Mouse (Mus musculus) layer of hippocampus, adult 9-11 months (tissue): ENCODE data around the gene Tesc.

Source experiments
- DNase-seq: peaks from one replicate; pipeline ENCODE4 v3.0.0; 2022

Gene Tesc

DNA sequence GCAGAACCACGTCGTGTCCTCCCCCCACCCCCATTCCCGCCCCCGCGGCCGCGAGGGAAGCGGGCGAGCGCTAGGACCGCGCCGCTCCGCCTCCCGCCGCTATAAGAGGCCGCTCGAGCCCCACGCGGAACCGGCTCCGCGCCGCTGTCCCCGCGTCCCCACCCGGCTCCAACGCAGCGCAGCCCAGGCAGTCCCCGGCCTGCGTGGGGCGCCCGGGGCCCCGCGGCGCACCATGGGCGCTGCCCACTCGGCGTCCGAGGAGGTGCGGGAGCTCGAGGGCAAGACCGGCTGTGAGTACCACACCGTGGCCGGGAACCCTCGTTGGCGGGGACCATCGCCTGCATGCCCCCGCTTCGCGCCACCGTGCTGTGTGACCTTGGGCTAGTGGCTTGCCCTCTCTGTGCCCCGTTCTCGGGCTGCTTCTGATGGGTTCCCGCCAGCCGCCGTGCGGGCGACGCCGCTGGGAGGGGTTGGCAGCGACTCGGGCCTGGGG lies at the start of gene Tesc:
Gene Tesc (plus strand): TSS at position 46 of the 493 bp plus-strand sequence.
- DNase-seq, result no peak

DNA sequence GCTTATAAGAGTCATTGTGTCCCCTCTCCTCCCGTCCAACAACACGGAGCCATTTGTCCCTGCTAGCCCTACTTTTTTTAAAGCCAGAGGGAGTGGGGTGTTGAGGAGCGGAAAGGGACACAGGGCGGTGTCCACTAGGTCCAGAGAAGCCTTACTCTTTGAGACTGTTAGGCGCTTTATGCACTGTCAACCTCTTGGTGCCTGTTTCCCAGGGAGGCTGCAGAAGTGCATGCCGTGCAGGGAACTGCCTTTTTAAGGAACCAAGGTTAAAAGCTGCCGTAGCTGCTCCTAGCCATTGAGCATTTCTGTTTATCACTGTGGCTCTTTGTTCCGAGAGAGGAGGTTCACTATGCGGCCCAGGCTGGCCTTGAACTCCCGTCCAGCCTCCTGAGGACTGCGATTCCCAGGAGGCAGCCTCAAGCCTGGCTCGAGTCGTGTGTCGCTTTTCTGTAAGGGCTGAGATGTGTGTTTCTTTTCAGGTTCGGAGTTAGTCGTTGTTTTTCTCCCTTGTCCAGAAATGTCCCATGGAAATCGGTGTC lies 49.3 kb upstream of the Tesc start:
- DNase-seq, result no peak

DNA sequence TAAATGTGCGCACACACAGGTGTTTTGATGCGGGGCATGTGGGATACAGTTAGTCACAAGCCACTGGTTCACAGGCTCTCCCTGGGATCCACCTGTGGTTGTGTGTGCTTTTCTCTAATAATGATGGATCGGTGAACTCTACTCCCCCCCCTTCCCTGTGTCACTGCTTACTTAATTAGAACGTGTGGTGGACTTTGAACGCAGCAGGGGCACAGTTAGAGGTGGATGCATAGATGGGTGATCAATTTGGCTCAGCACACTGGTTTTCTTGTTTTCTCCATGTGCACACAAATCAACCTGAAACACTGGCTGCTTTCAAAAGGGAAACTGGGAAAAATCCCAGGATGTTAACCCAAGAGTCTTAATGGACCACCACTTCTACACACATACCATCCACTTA lies 48.5 kb upstream of the Tesc start:
- no peak for DNase-seq

DNA sequence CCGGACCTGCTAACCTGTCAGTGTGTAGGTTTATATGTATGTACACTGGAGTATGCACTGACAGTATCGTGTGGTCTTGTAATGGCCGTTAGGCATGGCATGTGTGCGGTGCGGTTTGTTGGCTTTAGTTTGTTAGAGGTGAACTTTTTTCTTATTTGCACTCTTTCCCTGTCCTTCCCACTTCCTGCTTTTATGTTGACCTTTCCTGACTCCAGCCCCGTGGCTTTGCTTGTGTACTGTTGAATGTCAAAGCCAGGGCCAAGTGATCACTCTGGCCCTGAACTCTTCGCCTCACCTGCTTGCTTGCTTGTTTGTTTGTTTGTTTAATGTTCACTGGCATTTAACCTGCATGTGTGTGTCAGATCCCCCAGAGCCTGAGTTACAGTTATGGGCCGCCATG lies 46.6 kb upstream of the Tesc start:
- no peak for DNase-seq

DNA sequence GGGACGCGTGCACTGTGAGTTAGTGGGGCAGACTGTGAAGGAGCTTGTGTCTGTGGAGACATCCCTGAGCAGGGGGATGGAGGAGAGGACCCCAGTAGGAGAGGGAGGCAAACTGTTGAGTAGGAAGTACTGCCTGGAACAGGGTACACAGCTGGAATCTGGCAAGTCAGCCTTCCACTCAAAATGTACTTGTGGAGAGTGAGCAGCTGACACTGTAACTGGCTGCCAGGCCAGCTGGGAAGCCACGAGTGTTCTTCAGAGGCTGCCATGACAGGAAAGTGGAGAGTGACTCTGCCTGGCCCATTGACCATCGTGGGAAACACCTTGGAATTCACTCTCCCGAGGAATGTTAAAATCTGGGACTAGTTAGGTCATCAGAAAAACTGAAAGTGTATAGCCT lies 45.6 kb upstream of the Tesc start:
- DNase-seq, result no peak

DNA sequence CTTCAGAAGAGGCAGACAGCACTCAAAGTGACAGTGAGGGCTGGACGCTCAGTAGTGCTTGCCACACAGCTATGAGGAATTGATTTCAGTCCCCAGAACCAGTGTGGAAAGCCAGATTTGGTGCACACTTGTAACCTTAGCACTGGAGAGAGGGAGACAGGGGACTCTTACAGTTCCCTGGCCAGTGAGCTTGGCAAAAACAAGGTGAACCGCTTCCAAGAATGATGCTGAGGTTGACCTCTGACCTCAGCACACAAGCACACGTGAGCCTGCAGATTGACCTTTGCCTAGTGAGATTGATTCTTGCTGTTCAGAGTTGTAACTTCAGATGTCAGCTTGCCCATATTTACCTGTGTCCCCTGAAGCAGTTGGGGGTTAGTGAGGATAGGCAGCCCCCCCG lies 41.2 kb upstream of the Tesc start:
- no peak for DNase-seq

DNA sequence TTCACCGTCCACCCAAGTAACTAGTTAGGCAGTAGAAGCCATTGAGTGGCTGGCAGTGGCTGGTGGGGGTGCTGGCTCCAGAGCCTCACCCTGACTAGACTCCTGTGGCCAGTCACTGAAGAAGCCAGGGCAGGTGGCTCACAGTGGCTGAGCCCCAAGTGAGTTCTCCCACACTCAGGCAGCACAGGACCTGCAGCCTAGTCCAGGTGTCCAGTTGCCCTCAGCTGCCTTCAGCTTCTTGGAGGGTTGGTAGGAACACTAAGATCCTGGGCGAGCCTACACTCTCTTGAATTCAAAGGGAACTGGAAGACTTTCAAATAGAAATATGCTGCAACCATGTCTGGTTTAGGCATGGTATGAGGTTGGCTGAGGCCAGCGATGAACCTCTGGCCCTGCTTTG lies 39.7 kb upstream of the Tesc start:
- DNase-seq, result no peak

DNA sequence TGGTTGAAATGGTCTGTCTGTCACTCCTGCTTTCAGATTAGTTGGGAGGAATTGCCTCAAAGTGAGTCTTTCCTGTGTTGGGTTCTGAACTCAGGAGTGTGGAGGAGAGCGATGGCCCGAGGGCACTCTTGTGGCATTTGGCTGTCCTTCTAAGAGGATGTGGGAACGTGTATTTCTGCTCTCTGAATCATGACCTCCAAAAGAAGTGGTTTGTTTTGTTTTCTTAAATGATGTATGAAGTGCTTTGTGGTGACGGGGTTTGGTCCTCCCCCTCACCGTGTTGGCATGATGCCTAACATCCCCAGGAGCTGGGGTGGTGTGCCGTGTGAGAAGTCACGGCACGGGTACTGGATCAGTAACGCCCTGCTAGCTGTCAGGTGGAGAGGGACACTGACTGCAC lies 39.2 kb upstream of the Tesc start:
- DNase-seq, result no peak

DNA sequence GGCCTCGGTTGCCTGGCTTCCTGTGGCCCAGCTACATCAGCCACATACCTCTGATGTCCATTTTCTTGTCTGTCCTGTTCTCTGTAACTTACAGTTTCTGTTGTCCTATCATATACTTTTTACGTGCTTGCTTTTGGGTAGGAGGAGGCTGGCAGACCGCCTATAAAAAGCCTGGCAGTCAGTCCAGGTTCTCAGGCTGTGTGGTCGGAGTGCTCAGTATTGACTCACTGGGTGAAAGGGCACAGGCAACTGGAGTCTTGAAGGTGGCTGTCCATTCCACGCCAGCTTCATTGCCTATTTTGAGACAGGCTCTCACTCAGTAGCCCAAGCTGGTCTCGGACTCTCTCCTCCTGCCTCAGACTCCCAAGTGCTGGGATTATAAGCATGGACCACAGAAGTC lies 37.8 kb upstream of the Tesc start:
- DNase-seq, result no peak

DNA sequence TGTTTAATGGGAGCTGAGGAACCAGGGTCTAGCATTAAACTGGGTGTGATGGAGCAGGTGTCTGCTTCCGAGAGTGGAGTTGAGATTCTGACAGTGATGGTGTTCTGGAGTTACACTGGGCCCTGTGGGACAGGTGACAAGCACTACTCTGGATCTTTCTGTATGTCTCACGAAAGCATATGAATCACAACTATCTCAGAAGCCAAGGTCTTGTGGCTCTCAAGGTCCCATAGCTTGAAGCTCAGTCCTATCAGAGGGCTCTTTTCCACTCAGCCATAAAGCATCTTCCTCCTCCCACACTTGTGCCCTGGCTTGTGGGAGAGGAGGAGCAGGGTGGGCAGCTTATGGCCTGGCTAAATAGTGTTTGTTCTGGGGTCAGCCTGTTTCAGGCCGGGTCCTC lies 36.6 kb upstream of the Tesc start:
- no peak for DNase-seq

DNA sequence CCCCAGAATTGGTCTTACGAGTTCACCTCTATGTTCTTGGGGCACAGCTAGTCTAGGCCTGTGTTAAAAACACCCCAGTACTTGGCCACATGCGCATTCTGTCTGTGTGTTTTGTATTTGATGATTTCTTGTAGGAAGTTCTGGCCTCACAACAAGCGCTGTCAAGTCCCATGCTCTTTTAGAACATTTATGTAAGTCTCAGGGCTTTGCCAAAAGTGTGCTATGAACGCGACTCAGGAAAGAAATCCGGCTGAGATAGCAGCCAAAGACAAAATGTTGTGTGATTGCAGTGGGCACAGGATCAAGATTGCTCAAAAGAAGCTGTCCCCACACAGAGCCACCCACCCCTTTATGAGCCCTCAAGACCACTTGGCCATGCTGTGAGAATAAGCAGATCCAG lies 34.0 kb upstream of the Tesc start:
- DNase-seq, result peak; percentile 57

DNA sequence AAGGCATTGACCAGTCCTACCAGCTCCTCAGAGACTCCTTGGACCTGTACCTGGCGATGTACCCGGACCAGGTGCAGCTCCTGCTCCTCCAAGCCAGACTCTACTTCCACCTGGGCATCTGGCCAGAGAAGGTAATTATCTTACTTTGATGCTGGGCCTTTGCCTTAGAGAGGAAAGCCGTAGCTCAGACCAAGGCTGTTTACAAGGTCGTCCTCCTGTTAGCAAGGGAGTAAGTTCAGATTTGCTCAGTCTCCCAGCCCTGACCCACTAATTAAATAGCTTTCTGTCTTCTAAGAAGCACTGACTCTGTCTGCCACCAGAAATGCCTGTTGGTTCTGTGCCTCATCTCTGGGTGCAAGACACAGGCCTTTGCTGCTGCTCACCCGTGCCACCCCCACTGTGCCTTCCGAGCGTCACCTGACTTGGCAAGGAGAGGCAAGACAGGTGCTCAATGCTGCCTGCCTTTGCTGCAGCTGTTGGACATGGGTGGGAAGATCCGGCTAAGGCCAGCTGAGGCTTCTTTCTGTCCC lies 32.1 kb upstream of the Tesc start:
- DNase-seq, result no peak

DNA sequence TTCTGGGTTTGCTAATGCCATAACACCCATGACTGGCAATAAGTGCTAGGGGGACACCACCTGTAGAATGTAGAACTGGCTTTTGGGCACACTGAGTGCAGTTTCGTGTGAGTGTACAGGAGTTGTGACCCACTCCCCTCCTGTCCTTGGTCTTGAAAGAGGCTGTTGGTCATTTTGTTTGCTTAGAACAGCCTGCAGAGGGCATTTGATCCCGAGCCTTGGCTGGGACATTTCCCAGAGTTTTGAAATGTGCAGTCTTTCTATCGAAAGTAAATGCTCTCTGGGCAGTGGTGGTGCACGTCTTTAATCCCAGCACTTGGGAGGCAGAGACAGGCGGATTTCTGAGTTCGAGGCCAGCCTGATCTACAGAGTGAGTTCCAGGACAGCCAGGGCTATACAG lies 31.6 kb upstream of the Tesc start:
- DNase-seq, result no peak

DNA sequence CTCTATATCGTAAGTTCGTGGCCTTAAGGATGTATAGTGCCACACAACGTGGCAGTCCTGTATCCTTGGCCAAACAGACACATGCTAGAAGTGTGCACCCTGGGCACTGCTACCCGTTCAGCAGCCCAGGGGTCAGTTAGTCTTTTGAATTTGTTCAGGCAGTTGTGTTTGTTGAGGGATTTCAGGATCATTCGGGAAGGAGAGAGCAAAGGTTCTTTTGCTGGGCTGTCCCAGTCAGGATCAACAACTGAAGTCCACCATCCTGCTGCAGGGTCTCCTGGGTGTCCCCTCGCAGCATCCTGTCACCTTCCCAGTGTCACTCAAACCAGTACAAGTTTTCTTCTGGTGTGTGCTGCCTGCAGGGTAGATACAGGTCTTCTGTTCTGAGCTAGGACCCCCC lies 31.0 kb upstream of the Tesc start:
- DNase-seq, result no peak

DNA sequence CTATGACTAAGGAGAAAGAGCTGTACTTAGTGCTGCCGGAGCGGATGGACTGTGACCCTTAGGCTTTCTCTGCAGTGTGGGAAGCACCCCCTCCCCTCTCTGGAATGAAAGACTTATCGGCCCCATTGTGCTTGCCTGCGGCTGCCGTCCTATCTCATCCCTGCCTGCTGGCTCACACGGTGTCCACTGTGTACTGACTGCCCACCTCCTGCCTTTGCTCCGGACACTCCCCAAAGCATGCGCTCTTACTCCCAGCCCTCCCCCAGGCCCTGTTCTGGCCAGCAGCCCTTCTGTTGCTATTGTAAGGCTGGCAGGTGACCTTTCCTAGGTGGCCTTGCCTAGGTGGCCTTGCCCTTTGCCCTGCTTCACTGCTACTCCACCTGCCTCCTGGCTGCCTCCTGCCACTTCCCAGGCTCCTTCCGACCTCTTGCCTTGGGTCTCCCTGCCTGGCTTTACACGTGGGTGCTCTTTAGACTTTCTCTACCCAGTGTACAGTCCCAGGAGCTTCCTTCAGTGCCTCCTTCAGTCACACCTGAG lies 30.0 kb upstream of the Tesc start:
- no peak for DNase-seq

DNA sequence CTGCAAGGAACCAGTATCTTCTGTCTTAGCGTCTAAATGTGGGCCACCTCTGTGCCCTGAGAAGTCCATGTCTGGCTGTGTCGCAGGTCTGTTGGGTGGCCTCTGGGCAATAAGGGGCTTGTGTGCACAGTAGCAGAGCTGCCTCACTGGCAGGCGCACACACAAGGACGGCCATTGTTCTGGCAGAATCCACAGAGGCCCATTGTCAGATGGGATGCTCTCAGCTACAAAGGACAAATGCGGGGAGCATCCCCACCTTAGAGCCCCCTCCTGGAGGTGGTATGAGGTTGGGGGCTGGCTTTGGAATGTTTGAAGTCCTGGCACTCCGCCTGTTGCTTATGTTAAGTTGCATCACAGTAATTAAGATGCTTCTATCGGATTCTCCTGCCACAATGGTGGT lies 28.5 kb upstream of the Tesc start:
- peak; percentile 75 for DNase-seq

DNA sequence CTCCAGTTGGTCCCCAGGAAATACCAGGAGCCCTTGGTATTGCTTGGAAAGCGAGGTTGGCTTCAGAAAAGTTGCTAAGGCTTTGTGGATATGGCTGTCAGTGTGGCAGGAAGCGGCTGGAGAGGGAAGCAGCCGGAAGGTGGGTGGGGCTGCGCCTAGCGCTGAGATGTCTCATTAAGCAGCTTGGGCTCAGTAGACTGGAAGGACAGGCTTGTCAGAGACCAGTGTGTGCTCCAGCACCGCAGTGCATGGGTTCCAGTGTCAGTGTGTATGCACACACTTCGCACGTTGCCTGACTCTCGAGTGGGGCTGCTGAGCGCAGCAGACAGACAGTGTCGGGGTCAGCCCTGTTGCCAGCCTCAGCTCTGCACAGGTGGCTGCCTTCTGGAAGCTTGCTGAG lies 28.0 kb upstream of the Tesc start:
- DNase-seq, result peak; percentile 67

DNA sequence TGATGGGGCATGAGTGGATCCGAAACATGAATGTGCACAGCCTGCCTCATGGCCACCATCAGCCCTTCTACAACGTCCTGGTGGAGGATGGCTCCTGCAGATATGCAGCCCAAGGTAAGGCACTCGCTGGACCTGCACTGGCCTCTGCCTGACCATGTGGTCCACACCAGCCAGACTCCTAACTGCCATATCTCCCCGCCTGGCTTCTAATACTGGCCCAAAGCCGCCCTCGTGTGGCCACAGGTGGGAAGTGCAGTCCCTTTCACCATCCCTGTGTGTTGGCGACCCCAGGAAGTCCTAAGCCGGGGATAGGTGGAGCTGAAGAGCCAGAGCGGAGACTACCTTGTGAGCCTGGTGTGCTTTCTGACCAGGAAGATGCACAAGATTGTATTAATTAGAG lies 25.5 kb upstream of the Tesc start:
- DNase-seq, result peak; percentile 60

DNA sequence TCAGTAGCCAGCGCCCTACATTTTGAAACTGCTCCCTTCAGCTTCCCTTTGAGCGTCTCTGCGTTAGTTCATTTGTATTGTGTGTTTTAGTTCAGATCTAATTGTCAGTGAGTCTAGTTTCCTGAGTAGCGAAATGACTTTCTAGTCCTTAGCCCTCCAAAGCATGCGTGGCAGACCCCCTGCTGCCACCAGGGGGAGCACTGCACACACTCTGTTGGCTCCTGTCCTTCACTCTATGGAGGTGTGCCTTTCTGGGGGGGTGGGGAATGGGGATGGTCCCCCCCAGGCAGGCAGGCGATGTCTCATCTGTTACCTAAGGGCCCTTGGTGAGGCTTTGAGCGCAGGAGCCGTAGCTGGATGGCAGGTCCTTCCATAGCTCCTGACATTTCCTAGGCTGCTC lies 22.9 kb upstream of the Tesc start:
- DNase-seq, result peak; percentile 57

DNA sequence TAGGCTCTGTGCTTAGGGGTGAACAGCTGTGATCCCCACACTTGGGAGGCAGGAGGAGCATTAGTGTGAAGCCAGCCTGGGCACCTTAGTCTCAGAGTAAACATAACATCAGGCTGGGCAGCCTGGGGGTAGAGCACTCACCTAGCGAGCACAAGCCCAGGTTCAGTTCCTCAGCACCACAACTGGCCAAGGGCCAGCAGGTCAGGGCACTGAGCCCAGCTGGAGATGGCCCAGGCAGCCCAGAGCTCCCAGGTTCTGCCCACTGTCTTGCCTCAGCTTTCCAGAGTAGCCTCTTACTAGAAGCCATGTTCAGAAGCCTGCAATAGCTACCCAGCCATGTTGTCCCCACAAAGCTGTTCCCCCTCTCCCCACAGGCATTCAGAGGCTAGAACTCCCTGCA lies 21.8 kb upstream of the Tesc start:
- no peak for DNase-seq

DNA sequence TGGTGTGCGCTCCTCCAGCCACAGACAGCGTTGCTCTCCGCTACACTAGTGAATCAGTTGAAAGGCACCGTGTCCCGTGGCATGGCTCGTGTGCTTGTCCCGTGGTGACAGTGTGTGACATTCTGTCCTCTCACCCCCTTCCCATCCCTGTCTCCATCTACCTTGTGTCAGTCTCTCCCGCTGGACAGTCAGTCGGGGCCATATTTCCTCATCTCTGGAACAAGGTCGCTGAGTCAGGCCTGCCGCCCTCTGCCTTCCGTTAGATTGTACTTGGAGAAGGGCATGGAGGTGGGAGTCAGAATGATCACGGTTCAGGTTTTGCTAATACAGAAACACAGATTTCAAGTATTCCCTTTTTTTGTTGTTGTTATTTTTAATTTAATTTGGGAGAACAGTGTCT lies 19.2 kb upstream of the Tesc start:
- DNase-seq, result no peak

DNA sequence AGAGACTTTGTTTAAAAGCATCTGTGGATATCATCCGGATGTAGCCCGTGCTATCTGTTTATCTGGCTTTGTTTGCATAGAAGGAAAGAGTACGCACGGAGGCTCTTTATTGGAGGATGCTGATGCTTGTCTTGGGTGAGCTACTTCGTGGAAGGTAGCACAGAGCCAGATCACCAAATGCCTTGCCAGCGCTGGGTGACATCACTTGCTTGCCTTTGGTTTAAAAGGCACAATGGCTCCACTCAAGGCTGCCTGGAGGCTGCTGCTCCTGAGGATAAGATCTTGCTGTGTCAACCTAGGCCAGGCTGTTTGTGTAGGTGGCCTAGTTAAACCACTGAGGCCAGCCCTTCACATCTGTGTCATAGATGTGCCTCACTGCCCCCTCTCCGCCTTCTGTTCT lies 16.7 kb upstream of the Tesc start:
- DNase-seq, result no peak

DNA sequence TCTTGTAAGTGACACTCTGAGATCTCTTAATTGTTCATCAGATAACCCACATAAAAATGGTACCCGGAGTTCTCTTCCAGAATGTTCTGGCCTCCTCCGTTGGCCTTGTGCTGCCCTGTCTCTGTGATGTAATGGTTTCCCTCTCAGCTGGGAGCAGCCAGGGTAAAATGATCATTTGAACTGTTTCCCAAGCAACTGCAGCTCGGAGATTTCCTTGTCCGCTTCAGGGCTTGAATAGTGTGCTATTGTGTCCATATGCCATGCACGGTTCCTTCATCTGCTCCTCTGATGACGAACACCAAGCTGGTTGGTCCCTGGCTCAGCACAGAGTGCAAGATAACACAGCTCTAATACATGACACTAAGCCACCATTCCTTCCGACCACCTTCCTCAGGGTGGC lies 15.7 kb upstream of the Tesc start:
- DNase-seq, result no peak

DNA sequence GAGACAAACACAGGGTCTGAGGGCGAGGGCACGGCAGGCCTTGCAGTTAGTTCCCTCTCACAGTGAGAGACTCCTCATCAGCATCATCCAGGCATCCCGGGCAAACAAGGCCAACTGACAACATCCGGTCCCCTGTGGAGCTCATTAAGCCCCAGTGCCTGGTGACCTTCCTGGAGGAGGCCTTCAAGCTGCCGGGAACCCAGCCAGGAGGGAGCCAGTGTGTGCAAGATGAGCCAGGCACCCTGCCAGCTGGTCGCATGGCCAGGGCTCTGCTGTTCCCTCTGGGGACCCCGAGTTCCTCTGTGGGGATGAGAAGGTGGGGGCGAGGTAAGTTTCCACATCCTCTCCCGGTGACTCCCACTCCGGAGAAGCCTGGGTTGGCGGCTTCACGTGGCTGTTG lies 12.5 kb upstream of the Tesc start:
- no peak for DNase-seq

DNA sequence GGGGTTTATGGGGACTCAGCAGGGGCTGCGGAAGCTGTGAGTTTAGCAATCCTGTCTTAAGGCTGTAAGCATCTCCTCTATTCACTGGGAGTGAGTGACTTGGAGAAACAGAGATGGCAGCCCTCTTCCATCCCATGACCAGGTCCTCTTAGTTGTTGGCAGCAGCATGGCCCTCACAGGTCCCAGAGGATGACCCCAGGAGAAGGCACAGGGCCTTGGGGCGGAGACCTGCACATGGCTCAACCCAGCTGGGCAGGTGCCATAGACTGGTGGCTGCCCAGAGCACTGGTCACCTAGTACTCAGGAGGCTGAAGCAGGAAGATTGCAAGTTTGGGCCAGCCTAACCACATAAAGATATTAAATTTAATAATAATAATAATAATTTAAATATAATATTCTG lies 11.9 kb upstream of the Tesc start:
- no peak for DNase-seq
